Mouse (Mus musculus): Measurements from ENCODE around the gene Nrf1.

Nrf1 gene

GRCm38 (mm10) chr6:30175225-30175917 is 127.6 kb downstream of the Nrf1 start:
- DNase-seq (ENCODE audit: low spot score in 2 of 2): no peak

DNA sequence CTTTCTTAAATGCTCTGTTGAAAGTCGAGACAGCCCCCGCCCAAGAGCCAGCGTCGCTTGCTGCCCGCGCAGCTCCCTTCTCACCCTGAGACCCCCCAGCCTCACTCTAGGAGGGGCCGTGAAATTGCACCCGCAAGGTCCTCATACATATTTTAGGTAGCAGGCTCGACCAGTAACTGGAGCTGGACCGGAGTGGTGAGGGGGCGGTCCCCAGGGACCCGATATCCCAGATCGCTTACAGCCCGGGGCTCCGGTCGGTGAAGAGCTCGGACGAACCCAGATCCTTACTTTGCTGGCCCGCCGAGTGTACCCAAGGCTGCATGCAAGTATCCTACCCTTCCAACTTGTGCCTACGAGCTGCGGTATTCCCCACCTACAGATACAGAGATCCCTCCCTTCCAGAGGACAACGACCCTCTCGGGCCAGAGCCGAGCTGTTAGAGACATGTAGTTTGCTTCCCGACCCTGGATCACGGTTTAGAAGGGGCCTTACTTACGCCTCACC is 128.2 kb downstream of the Nrf1 start:
- DNase-seq (ENCODE audit: low spot score in 2 of 2): no peak

GRCm38 (mm10) chr6:30176496-30176895 is 128.7 kb downstream of the Nrf1 start:
- no peak for DNase-seq (ENCODE audit: low spot score in 2 of 2)

DNA sequence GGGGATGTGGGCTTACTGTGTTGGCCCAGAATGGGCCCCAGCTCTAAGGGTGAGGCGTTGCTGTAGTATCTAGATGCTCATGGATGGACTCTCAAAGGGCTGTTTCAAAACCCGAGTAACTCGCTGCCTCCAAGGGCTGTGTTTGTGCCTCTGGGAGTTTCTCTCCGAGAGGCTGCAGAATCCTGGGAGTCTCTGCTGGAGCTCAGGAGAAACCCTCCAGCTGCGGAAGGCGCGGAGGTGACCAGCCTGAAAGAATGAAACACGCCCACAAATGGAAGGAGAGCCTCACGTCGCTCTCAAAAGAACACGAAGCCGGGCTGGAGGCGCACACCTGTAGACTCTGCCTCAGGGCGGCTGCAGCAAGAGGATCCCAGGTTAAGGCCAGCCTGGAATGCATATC is 129.5 kb downstream of the Nrf1 start:
- DNase-seq (ENCODE audit: low spot score in 2 of 2): no peak

GRCm38 (mm10) chr6:30178023-30178639 is 130.3 kb downstream of the Nrf1 start:
- no peak for DNase-seq (ENCODE audit: low spot score in 2 of 2)

DNA sequence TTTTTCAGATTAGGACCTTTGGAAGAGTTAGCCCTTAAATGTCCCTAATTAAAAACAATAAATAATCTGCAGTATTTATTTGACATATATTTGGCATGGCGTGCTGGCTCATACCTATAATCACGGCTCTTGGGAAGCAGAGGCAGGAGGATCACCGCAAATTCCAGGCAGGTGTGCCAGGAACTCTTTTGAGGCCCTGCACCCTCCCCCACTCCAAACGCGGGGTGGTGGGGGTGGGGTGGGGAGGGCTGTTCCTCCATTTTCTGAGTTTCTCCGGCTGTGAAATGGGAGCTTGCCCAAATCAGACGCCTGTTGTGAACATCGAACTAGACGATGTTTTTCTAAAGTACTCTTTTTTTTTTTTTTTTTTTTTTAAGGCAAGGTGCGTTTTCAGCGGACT is 131.3 kb downstream of the Nrf1 start:
- no peak for DNase-seq (ENCODE audit: low spot score in 2 of 2)

DNA sequence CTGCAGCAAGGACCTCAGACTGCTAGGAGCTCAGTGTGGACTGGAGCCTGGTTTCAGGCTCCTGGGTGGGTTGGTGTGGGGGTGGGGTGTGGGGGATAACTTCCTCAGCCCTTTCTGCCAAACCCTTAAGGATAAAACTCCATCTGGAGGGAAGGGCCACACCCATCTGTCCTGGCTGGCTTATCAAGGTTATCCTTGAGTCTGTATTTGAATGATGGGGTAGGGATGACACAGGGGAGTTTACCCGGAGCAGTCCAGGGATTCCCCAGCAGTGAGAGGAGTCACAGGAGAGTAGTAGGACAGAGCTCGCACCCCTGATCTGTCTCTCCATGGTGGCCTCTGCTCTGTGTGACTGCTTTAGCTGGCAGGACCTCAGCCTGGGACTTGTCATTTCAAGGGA is 132.5 kb downstream of the Nrf1 start:
- DNase-seq (ENCODE audit: low spot score in 2 of 2): no peak

GRCm38 (mm10) chr6:30182038-30182437 is 134.2 kb downstream of the Nrf1 start:
- no peak for DNase-seq (ENCODE audit: low spot score in 2 of 2)

DNA sequence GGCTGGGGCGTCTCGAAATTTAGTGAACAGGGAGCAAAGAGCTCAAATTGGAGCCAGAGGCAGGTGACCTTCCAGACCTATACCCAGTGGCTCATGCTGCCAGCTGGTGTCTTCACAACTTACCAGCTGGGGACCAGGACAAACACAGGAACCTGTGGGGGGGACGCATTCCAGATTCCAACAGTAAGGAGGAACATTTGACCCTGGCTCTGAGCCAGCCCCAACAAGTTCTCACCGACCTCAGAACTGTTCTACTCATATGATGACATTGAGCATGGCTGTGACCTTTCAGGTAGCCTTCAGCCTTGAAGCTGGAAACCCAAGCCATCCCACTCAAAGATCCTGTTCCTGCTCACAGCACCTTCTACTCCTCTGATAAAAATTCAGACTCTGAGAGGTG is 135.8 kb downstream of the Nrf1 start:
- DNase-seq (ENCODE audit: low spot score in 2 of 2): no peak

- DNase-seq (ENCODE audit: low spot score in 2 of 2): no peak
Measured at GRCm38 (mm10) chr6:30195656-30196055, 147.9 kb downstream of the Nrf1 start.

- DNase-seq (ENCODE audit: low spot score in 2 of 2): no peak
Measured at GRCm38 (mm10) chr6:30196143-30196542, 148.4 kb downstream of the Nrf1 start.
